Mouse (Mus musculus) G1E (cell line): ENCODE results near the gene Got2.

Source experiments
- CTCF ChIP-seq: IDR thresholded peaks from 2 replicates; pipeline ENCODE4 v1.5.1; 2012; ENCODE audit warnings: low read depth, low read length, inconsistent platforms, mixed read lengths
- GATA1 ChIP-seq: IDR thresholded peaks from 2 replicates; pipeline ENCODE4 v1.6.1; 2012; ENCODE audit warnings: borderline replicate concordance, low read length, inconsistent platforms, mixed read lengths
- GATA2 ChIP-seq: IDR thresholded peaks from 2 replicates; pipeline ENCODE4 v1.6.1; 2012; ENCODE audit warnings: low read depth, low read length, inconsistent platforms, borderline replicate concordance

DNA sequence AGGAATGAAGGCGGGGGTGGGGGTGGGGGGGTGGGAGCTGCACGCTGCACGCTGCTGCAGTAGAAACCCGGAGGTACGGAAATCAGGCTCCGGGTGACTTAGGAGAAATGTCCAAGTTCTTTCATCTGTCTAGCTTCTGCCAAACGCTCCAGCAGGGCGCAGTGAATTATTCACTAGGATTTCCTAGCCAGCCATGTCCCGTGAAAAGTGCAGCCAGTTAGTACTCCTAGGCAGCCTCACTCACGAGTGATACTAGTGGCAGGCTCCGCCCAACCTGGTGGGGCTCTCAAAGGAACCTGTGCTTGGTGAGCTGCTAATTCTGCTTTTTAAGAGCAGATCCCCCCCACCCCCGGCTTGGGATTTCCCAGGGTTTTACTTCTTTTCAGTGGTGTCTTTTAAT is 3.9 kb downstream of the Got2 start:
- no peak for TF ChIP-seq CTCF
- TF ChIP-seq GATA1, result no peak
- TF ChIP-seq GATA2, result no peak
